Mouse (Mus musculus) bone marrow, adult 2 months (tissue): ENCODE data around the gene Cotl1. TPM values are rescaled to one million over a fixed set of nuclear protein-coding genes. Genes with fewer than 3 reads are reported as not detected.

Source experiments
- H3K27ac ChIP-seq: fragments of 200-500 bp; 2 replicates; pipeline ENCODE4 v1.5.1; 2012; ENCODE audit warnings: low read depth, mild to moderate bottlenecking, control low read depth, inconsistent platforms, low read length; ENCODE audit not compliant: control insufficient read depth, poor library complexity, insufficient read depth
- H3K4me1 ChIP-seq: fragments of 200-500 bp; 2 replicates; pipeline ENCODE4 v1.6.1; 2011; ENCODE audit warnings: low read length; ENCODE audit not compliant: control insufficient read depth, insufficient read depth
- H3K4me3 ChIP-seq: fragments of 200-500 bp; replicated peaks from 2 replicates; pipeline ENCODE3; 2011; ENCODE audit warnings: mild to moderate bottlenecking, low read depth, low read length, control low read depth; ENCODE audit not compliant: control insufficient read depth
- CTCF ChIP-seq: fragments of 200-500 bp; IDR thresholded peaks from 2 replicates; pipeline ENCODE4 v1.5.1; 2011; ENCODE audit warnings: low read length, control low read depth; ENCODE audit not compliant: control insufficient read depth, insufficient read depth
- POLR2A ChIP-seq: fragments of 200-500 bp; IDR thresholded peaks from 2 replicates; pipeline ENCODE4 v1.6.1; 2011; ENCODE audit warnings: low read depth, mild to moderate bottlenecking, control low read depth, low read length, borderline replicate concordance; ENCODE audit not compliant: control insufficient read depth
- WGBS: fragments of 180-500 bp; shearing (Covaris S2); methylation state at CpG from one replicate; pipeline ENCODE4 v1.1.7; 2018; 5-methylcytosine and 5-hydroxymethylcytosine counted together
- polyA plus RNA-seq: library from polyadenylated mRNA; stranded (reverse); fragments of >200 nt; gene quantifications from 2 replicates; pipeline ENCODE4 v1.2.4, GENCODE M21; 2011; ENCODE audit warnings: low replicate concordance; ENCODE audit not compliant: missing spikeins, insufficient read depth, insufficient read length

Gene Cotl1
- polyA plus RNA-seq, 1 experiment: 247 TPM

DNA sequence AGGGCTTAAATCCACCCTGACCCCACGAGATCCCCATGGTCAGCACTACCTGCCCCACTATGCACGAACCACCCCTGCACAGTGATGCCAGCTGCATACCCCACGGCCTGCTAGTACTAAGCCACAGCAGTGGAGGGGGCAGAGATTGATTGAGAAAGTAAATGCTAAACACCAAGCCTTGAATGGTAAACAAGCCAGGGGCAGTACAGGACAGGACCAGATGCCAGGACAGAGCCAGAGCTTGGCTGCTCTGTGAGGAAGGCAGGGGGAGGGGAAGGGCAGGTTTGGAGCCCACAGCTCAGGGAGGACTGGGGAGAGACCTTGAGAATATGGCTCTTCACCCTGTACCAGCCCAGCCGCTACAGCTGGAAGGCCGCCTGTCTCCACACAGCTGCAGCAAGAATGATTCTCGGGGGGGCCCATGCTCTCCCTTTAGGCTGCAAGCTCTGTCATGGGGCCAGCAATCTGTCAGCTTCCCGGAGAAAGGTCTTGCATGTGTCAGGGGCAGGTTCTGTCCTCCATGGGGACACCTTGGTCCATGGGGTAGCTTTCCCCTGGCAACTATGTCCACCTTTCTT is 63.6 kb downstream of the Cotl1 start:
- Histone ChIP-seq H3K27ac (no peak overlapping the region), H3K4me3 (no peak overlapping the region), H3K4me1 (peaks cover 2% of the 10 kb centered on the region)
- WGBS: 80% methylated on average over 7 of the region's 7 CpGs
- TF ChIP-seq POLR2A (no peak), CTCF (no peak)

DNA sequence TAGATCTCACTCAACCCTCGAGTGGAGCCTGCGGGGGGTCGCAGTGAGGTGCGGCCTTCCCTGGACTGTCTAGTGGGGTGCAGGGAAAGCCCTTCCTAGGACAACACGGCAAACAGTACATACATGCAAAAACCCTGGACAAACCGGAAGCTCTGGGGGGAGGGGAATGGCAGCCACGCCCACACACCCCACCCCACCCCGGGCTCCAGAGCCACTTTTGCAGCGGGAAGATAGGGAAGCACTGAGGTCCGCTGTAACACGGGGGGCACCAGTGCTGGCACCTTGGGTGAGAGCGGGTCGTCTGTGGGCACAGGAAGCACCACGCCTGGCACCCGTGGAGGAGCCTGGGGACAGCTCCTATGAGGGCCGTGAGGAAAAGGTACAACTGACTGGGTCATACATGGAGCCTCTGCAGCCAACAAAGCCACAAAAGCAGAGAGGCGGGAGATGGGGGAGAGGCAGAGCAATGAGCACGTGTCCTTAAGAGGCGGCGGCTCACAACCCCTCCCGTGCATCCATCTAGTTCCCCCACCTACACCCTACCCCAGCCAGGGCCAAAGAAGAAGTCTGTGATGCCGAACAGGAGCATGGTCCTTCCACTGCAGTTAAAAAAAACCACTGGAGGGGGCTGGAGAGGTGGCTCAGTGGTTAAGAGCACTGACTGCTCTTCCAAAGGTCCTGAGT is 74.4 kb downstream of the Cotl1 start:
- Histone ChIP-seq H3K27ac (no peak overlapping the region), H3K4me3 (no peak overlapping the region), H3K4me1 (no peaks in the 10 kb centered on the region)
- WGBS: 69% methylated on average over 22 of the region's 22 CpGs
- TF ChIP-seq POLR2A: no peak
- TF ChIP-seq CTCF: no peak

DNA sequence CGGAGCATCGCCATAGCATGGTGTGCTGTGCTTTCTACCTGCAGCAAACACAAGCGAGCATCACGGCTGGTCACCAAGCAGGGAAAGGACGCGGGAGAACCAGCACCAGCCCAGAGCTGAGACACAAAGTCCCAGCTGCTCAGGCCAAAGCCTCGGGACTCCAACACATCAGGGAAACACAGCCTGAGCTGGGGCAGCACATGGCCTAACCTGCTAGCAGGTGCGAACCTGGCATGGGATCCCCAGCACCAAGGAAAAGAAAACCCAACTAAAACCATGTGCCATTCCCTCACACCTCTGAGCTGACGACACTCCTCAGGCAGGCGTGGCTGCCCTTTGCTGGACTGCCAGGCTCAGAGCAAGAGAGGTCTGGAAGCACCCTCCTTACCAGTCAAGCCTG is 75.0 kb downstream of the Cotl1 start:
- 87% methylated on average over 10 of the region's 10 CpGs for WGBS
- no peak overlapping the region for H3K4me3 ChIP-seq
- TF ChIP-seq CTCF: no peak
- no peak for TF ChIP-seq POLR2A
- no peak overlapping the region for H3K27ac ChIP-seq
- H3K4me1 ChIP-seq: no peaks in the 10 kb centered on the region

- Histone ChIP-seq H3K4me1 (no peaks in the 10 kb centered on the region), H3K27ac (no peak overlapping the region), H3K4me3 (no peak overlapping the region)
- WGBS: 60% methylated on average over 21 of the region's 21 CpGs
- TF ChIP-seq POLR2A (no peak), CTCF (no peak)
These were observed 77.8 kb downstream of the Cotl1 start for GRCm38 (mm10) chr8:119762226-119763220.

DNA sequence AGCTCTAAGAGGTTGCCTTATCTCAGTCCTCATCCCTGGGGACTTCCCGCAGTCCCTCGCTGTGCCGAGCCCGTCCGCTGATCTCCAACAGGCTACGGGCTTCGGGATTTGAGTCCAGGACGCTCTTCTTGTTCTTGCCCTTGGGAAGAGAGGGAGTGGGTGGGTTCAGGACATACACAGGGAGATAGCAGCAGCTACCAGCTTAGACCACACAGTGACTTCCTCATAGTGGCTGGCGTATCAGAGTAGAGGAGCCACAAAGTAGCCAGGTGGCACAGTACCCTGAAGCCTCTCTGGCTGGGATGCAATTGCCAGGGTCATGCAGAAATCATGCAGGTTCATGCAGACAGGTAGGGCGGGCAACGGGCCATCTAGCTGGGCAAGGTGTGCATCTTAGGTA is 78.7 kb downstream of the Cotl1 start:
- no peaks in the 10 kb centered on the region for H3K4me1 ChIP-seq
- TF ChIP-seq CTCF (no peak), POLR2A (no peak)
- no peak overlapping the region for H3K27ac ChIP-seq
- H3K4me3 ChIP-seq: no peak overlapping the region
- WGBS: 88% methylated on average over 11 of the region's 11 CpGs

Other genes with a start within 250 kb of the Cotl1 start
- gene Taf1c, start 235.3 kb downstream of the Cotl1 start, polyA plus RNA-seq: 9.6 and 17.6 TPM in 2 replicates
- gene Adad2, start 227.8 kb downstream of the Cotl1 start, polyA plus RNA-seq: not detected in 2 replicates
- not detected in 2 replicates for gene Kcng4, start 204.9 kb downstream of the Cotl1 start, polyA plus RNA-seq
- gene Wfdc1, start 174.2 kb downstream of the Cotl1 start, polyA plus RNA-seq: not detected in 2 replicates
- gene Atp2c2, start 140.5 kb downstream of the Cotl1 start, polyA plus RNA-seq: not detected in 2 replicates
- gene Tldc1, start 62.1 kb downstream of the Cotl1 start, polyA plus RNA-seq: 0.88 and 3.2 TPM in 2 replicates
- 2.8 and 4.8 TPM in 2 replicates for gene Klhl36, start 21.7 kb upstream of the Cotl1 start, polyA plus RNA-seq
- gene Usp10, start 69.8 kb upstream of the Cotl1 start, polyA plus RNA-seq: 85.2 and 133 TPM in 2 replicates
- gene Gm20388, start 70.3 kb upstream of the Cotl1 start, polyA plus RNA-seq: 3.5 and 10.6 TPM in 2 replicates
- gene Crispld2, start 151.9 kb upstream of the Cotl1 start, polyA plus RNA-seq: 4.9 and 17.2 TPM in 2 replicates